Mouse (Mus musculus): ENCODE measurements around the gene Tjp1. TPM values are rescaled to one million over a fixed set of nuclear protein-coding genes. Genes with fewer than 3 reads are reported as not detected.

Gene Tjp1
- polyA plus RNA-seq, 1 experiment from 2014 or later = 42.0 TPM

GRCm38 (mm10) chr7:65359774-65360173 lies 167.8 kb downstream of the Tjp1 start:
- H3K36me3 ChIP-seq (ENCODE audit: insufficient read depth, low read length) = no peaks in the 10 kb centered on the region
- 0 out of 2 replicates have a peak overlapping the region, but pooled peaks have one; percentile 35 for H3K27ac ChIP-seq (ENCODE audit: low read length)
- no peak for TF ChIP-seq CTCF (IDR thresholded peaks at IDR 0.05)
- no peak for TF ChIP-seq EP300 (IDR thresholded peaks at IDR 0.05)
- no peaks in the 10 kb centered on the region for H3K27me3 ChIP-seq (replicated peaks; ENCODE audit: insufficient read depth, low read length)
- WGBS = 38% methylated on average over 8 of the region's 8 CpGs
- DNase-seq (ENCODE audit: low spot score) (peak; percentile 67), ATAC-seq (peak; percentile 52; the same call in 1 of the 2 replicates)
- H3K9me3 ChIP-seq (ENCODE audit: low read length) = no peaks in the 10 kb centered on the region
- no peak overlapping the region for H3K9ac ChIP-seq (replicated peaks; ENCODE audit: low read depth)
- H3K4me1 ChIP-seq (ENCODE audit: insufficient read depth, low read depth, low read length) = peaks cover 22% of the 10 kb centered on the region; the same call in 1 of the 2 replicates
- H3K4me2 ChIP-seq (replicated peaks; ENCODE audit: low read depth, low read length) = 0 out of 2 replicates have a peak overlapping the region, but pooled peaks have one; percentile 4
- no peak overlapping the region for H3K4me3 ChIP-seq (ENCODE audit: low read depth, low read length)

GRCm38 (mm10) chr7:65357538-65357937 lies 170.0 kb downstream of the Tjp1 start:
- no peaks in the 10 kb centered on the region for H3K36me3 ChIP-seq (ENCODE audit: insufficient read depth, low read length)
- no peak overlapping the region for H3K9ac ChIP-seq (replicated peaks; ENCODE audit: low read depth)
- no peak overlapping the region for H3K4me3 ChIP-seq (ENCODE audit: low read depth, low read length)
- H3K4me1 ChIP-seq (ENCODE audit: insufficient read depth, low read depth, low read length) = peaks cover 16% of the 10 kb centered on the region; the same call in 1 of the 2 replicates
- DNase-seq (ENCODE audit: low spot score) (peak; percentile 71), ATAC-seq (no peak)
- H3K27me3 ChIP-seq (replicated peaks; ENCODE audit: insufficient read depth, low read length) = no peaks in the 10 kb centered on the region
- WGBS = 5% methylated on average over 1 of the region's 1 CpGs
- no peak for TF ChIP-seq CTCF (IDR thresholded peaks at IDR 0.05)
- TF ChIP-seq EP300 (IDR thresholded peaks at IDR 0.05) = no peak
- H3K4me2 ChIP-seq (replicated peaks; ENCODE audit: low read depth, low read length) = no peak overlapping the region; the same call in 1 of the 2 replicates
- H3K27ac ChIP-seq (ENCODE audit: low read length) = peak overlapping the region; percentile 22; the same call in 1 of the 2 replicates
- no peaks in the 10 kb centered on the region for H3K9me3 ChIP-seq (ENCODE audit: low read length)

GRCm38 (mm10) chr7:65356204-65356603 lies 171.4 kb downstream of the Tjp1 start:
- no peak overlapping the region for H3K27ac ChIP-seq (ENCODE audit: low read length)
- H3K4me1 ChIP-seq (ENCODE audit: insufficient read depth, low read depth, low read length) = peaks cover 15% of the 10 kb centered on the region; the same call in 1 of the 2 replicates
- 0 out of 2 replicates have a peak overlapping the region, but pooled peaks have one; percentile 5 for H3K4me2 ChIP-seq (replicated peaks; ENCODE audit: low read depth, low read length)
- DNase-seq (ENCODE audit: low spot score) (no peak), ATAC-seq (no peak)
- H3K36me3 ChIP-seq (ENCODE audit: insufficient read depth, low read length) = no peaks in the 10 kb centered on the region
- 69% methylated on average over 1 of the region's 1 CpGs for WGBS
- TF ChIP-seq CTCF (IDR thresholded peaks at IDR 0.05) (no peak), EP300 (IDR thresholded peaks at IDR 0.05) (no peak)
- no peaks in the 10 kb centered on the region for H3K27me3 ChIP-seq (replicated peaks; ENCODE audit: insufficient read depth, low read length)
- H3K9ac ChIP-seq (replicated peaks; ENCODE audit: low read depth) = 0 out of 2 replicates have a peak overlapping the region, but pooled peaks have one; percentile 5
- H3K9me3 ChIP-seq (ENCODE audit: low read length) = no peaks in the 10 kb centered on the region
- H3K4me3 ChIP-seq (ENCODE audit: low read depth, low read length) = no peak overlapping the region

GRCm38 (mm10) chr7:65354908-65355307 lies 172.7 kb downstream of the Tjp1 start:
- Histone ChIP-seq H3K27me3 (replicated peaks; ENCODE audit: insufficient read depth, low read length) (no peaks in the 10 kb centered on the region), H3K27ac (ENCODE audit: low read length) (no peak overlapping the region), H3K4me1 (ENCODE audit: insufficient read depth, low read depth, low read length) (peaks cover 10% of the 10 kb centered on the region; the same call in 1 of the 2 replicates), H3K9me3 (ENCODE audit: low read length) (no peaks in the 10 kb centered on the region), H3K9ac (replicated peaks; ENCODE audit: low read depth) (no peak overlapping the region), H3K4me3 (ENCODE audit: low read depth, low read length) (no peak overlapping the region), H3K4me2 (replicated peaks; ENCODE audit: low read depth, low read length) (no peak overlapping the region; the same call in 1 of the 2 replicates), H3K36me3 (ENCODE audit: insufficient read depth, low read length) (no peaks in the 10 kb centered on the region)
- 31% methylated on average over 2 of the region's 2 CpGs for WGBS
- TF ChIP-seq EP300 (IDR thresholded peaks at IDR 0.05) = no peak
- no peak for TF ChIP-seq CTCF (IDR thresholded peaks at IDR 0.05)
- ATAC-seq = no peak
- no peak for DNase-seq (ENCODE audit: low spot score)

- Histone ChIP-seq H3K4me3 (ENCODE audit: low read depth, low read length) (no peak overlapping the region), H3K4me2 (replicated peaks; ENCODE audit: low read depth, low read length) (no peak overlapping the region), H3K9ac (replicated peaks; ENCODE audit: low read depth) (no peak overlapping the region), H3K4me1 (ENCODE audit: insufficient read depth, low read depth, low read length) (0 out of 2 replicates have a peak, but pooled peaks cover 5% of the 10 kb centered on the region), H3K9me3 (ENCODE audit: low read length) (no peaks in the 10 kb centered on the region), H3K27ac (ENCODE audit: low read length) (no peak overlapping the region), H3K36me3 (ENCODE audit: insufficient read depth, low read length) (no peaks in the 10 kb centered on the region), H3K27me3 (replicated peaks; ENCODE audit: insufficient read depth, low read length) (no peaks in the 10 kb centered on the region)
- ATAC-seq = no peak
- DNase-seq (ENCODE audit: low spot score) = no peak
- WGBS = 73% methylated on average over 3 of the region's 4 CpGs
- TF ChIP-seq EP300 (IDR thresholded peaks at IDR 0.05) = no peak
- TF ChIP-seq CTCF (IDR thresholded peaks at IDR 0.05) = no peak
Measured at GRCm38 (mm10) chr7:65350348-65351079, 177.1 kb downstream of the Tjp1 start.

- Histone ChIP-seq H3K9ac (replicated peaks; ENCODE audit: low read depth) (no peak overlapping the region), H3K4me2 (replicated peaks; ENCODE audit: low read depth, low read length) (no peak overlapping the region), H3K4me1 (ENCODE audit: insufficient read depth, low read depth, low read length) (no peaks in the 10 kb centered on the region), H3K36me3 (ENCODE audit: insufficient read depth, low read length) (no peaks in the 10 kb centered on the region), H3K27me3 (replicated peaks; ENCODE audit: insufficient read depth, low read length) (no peaks in the 10 kb centered on the region), H3K4me3 (ENCODE audit: low read depth, low read length) (no peak overlapping the region), H3K9me3 (ENCODE audit: low read length) (no peaks in the 10 kb centered on the region), H3K27ac (ENCODE audit: low read length) (no peak overlapping the region)
- TF ChIP-seq CTCF (IDR thresholded peaks at IDR 0.05) = no peak
- TF ChIP-seq EP300 (IDR thresholded peaks at IDR 0.05) = no peak
- ATAC-seq = no peak
- DNase-seq (ENCODE audit: low spot score) = no peak
Measured at GRCm38 (mm10) chr7:65348540-65348939, 179.0 kb downstream of the Tjp1 start.
